Mouse (Mus musculus) gonadal fat pad, adult 2 months (tissue): Measurements from ENCODE around the gene Ccdc167. TPM values are rescaled to one million over a fixed set of nuclear protein-coding genes. Genes with fewer than 3 reads are reported as not detected.
A peak's percentile ranks its signal among the peaks of the same experiment; 100 is the strongest.

Source experiments
- DNase-seq: peaks from one replicate; pipeline ENCODE4 v3.0.0-alpha.2; 2012; ENCODE audit warnings: low read depth
- polyA plus RNA-seq: library from polyadenylated mRNA; depleted of rRNA; stranded (reverse); fragments of >200 nt; gene quantifications from 2 replicates; pipeline ENCODE4 v1.2.3, GENCODE M21; 2012; rRNA removed

Gene Ccdc167
- 8.0 and 22.9 TPM in 2 replicates for polyA plus RNA-seq

- DNase-seq: peak; percentile 62
Observed at GRCm38 (mm10) chr17:29716732-29717445, at the start of gene Ccdc167. Gene Ccdc167, minus strand, starts transcription at chr17:29717044.

GRCm38 (mm10) chr17:29765380-29765779 is 48.5 kb upstream of the Ccdc167 start:
- no peak for DNase-seq

- DNase-seq: no peak
Observed at GRCm38 (mm10) chr17:29762551-29762950, 45.7 kb upstream of the Ccdc167 start.

GRCm38 (mm10) chr17:29761938-29762337 is 45.1 kb upstream of the Ccdc167 start:
- DNase-seq: no peak

GRCm38 (mm10) chr17:29760404-29761375 is 43.8 kb upstream of the Ccdc167 start:
- no peak for DNase-seq

GRCm38 (mm10) chr17:29759963-29760362 is 43.1 kb upstream of the Ccdc167 start:
- no peak for DNase-seq

GRCm38 (mm10) chr17:29756381-29756780 is 39.5 kb upstream of the Ccdc167 start:
- no peak for DNase-seq

GRCm38 (mm10) chr17:29754510-29754909 is 37.7 kb upstream of the Ccdc167 start:
- no peak for DNase-seq

GRCm38 (mm10) chr17:29747466-29747865 is 30.6 kb upstream of the Ccdc167 start:
- no peak for DNase-seq

GRCm38 (mm10) chr17:29737849-29738804 is 21.3 kb upstream of the Ccdc167 start:
- no peak for DNase-seq

GRCm38 (mm10) chr17:29736448-29737014 is 19.7 kb upstream of the Ccdc167 start:
- no peak for DNase-seq

- no peak for DNase-seq
Observed at GRCm38 (mm10) chr17:29732522-29732921, 15.7 kb upstream of the Ccdc167 start.

GRCm38 (mm10) chr17:29731953-29732325 is 15.1 kb upstream of the Ccdc167 start:
- no peak for DNase-seq

- DNase-seq: no peak
Observed at GRCm38 (mm10) chr17:29731266-29731952, 14.6 kb upstream of the Ccdc167 start.

GRCm38 (mm10) chr17:29730510-29731265 is 13.8 kb upstream of the Ccdc167 start:
- no peak for DNase-seq

GRCm38 (mm10) chr17:29728082-29728481 is 11.2 kb upstream of the Ccdc167 start:
- no peak for DNase-seq

- DNase-seq: no peak
Observed at GRCm38 (mm10) chr17:29725027-29725620, 8.3 kb upstream of the Ccdc167 start.

- DNase-seq: peak; percentile 47
Observed at GRCm38 (mm10) chr17:29724610-29725009, 7.8 kb upstream of the Ccdc167 start.

- no peak for DNase-seq
Observed at GRCm38 (mm10) chr17:29720755-29721365, 4.0 kb upstream of the Ccdc167 start.
